Mouse (Mus musculus): ENCODE results near the gene Dact1.
A peak's percentile ranks its signal among the peaks of the same experiment; 100 is the strongest.

Dact1 gene

GRCm38 (mm10) chr12:71309581-71310067 is at the start of gene Dact1:
Gene Dact1 (plus strand): TSS chr12:71309884.
- DNase-seq (ENCODE audit: low spot score) = peak; percentile 46

GRCm38 (mm10) chr12:71264211-71264610 is 45.5 kb upstream of the Dact1 start:
- no peak for DNase-seq (ENCODE audit: low spot score)

- DNase-seq (ENCODE audit: low spot score) = no peak
These were observed 40.3 kb upstream of the Dact1 start for GRCm38 (mm10) chr12:71269367-71269766.

GRCm38 (mm10) chr12:71271131-71271530 is 38.6 kb upstream of the Dact1 start:
- DNase-seq (ENCODE audit: low spot score) = no peak

GRCm38 (mm10) chr12:71274519-71275237 is 35.0 kb upstream of the Dact1 start:
- DNase-seq (ENCODE audit: low spot score) = no peak

- no peak for DNase-seq (ENCODE audit: low spot score)
These were observed 33.6 kb upstream of the Dact1 start for GRCm38 (mm10) chr12:71275906-71276595.

- no peak for DNase-seq (ENCODE audit: low spot score)
These were observed 30.0 kb upstream of the Dact1 start for GRCm38 (mm10) chr12:71279521-71280262.

- DNase-seq (ENCODE audit: low spot score) = no peak
These were observed 28.4 kb upstream of the Dact1 start for GRCm38 (mm10) chr12:71281201-71281768.

- no peak for DNase-seq (ENCODE audit: low spot score)
These were observed 24.3 kb upstream of the Dact1 start for GRCm38 (mm10) chr12:71285399-71285798.

- no peak for DNase-seq (ENCODE audit: low spot score)
These were observed 19.2 kb upstream of the Dact1 start for GRCm38 (mm10) chr12:71290460-71290859.

GRCm38 (mm10) chr12:71293960-71294942 is 15.4 kb upstream of the Dact1 start:
- DNase-seq (ENCODE audit: low spot score) = no peak

GRCm38 (mm10) chr12:71296849-71297535 is 12.7 kb upstream of the Dact1 start:
- DNase-seq (ENCODE audit: low spot score) = no peak

- DNase-seq (ENCODE audit: low spot score) = peak; percentile 13
These were observed 616 bp downstream of the Dact1 start for GRCm38 (mm10) chr12:71310068-71310931.

GRCm38 (mm10) chr12:71311237-71311887 is 1.7 kb downstream of the Dact1 start:
- peak; percentile 31 for DNase-seq (ENCODE audit: low spot score)

- no peak for DNase-seq (ENCODE audit: low spot score)
These were observed 8.6 kb downstream of the Dact1 start for GRCm38 (mm10) chr12:71318239-71318638.

- no peak for DNase-seq (ENCODE audit: low spot score)
These were observed 9.9 kb downstream of the Dact1 start for GRCm38 (mm10) chr12:71319536-71319935.

GRCm38 (mm10) chr12:71332646-71333045 is 23.0 kb downstream of the Dact1 start:
- no peak for DNase-seq (ENCODE audit: low spot score)

- DNase-seq (ENCODE audit: low spot score) = no peak
These were observed 23.9 kb downstream of the Dact1 start for GRCm38 (mm10) chr12:71333561-71333960.

- DNase-seq (ENCODE audit: low spot score) = no peak
These were observed 27.4 kb downstream of the Dact1 start for GRCm38 (mm10) chr12:71337025-71337582.

All from ovary, postnatal 14 days (tissue).